Mouse (Mus musculus) gonadal fat pad, adult 2 months (tissue): Measurements from ENCODE around the gene C530008M17Rik. TPM values are rescaled to one million over a fixed set of nuclear protein-coding genes. Genes with fewer than 3 reads are reported as not detected.
A peak's percentile ranks its signal among the peaks of the same experiment; 100 is the strongest.
"Not testable (repeated sequence)": the region's sequence is repeated elsewhere in the genome, so short reads cannot be mapped to it uniquely, and the experiment has no call there.

Experiments
- DNase-seq: peaks from one replicate; pipeline ENCODE4 v3.0.0-alpha.2; 2012; ENCODE audit warnings: low read depth
- polyA plus RNA-seq: library from polyadenylated mRNA; depleted of rRNA; stranded (reverse); fragments of >200 nt; gene quantifications from 2 replicates; pipeline ENCODE4 v1.2.3, GENCODE M21; 2012; rRNA removed

The C530008M17Rik gene
- polyA plus RNA-seq, 1 experiment, result 2.1 TPM

GRCm38 (mm10) chr5:76893084-76893483 lies 236.8 kb downstream of the C530008M17Rik start:
- no peak for DNase-seq

GRCm38 (mm10) chr5:76902131-76902530 lies 245.8 kb downstream of the C530008M17Rik start:
- DNase-seq, result no peak

GRCm38 (mm10) chr5:76904713-76905404 lies 248.5 kb downstream of the C530008M17Rik start:
- DNase-seq, result no peak

DNA sequence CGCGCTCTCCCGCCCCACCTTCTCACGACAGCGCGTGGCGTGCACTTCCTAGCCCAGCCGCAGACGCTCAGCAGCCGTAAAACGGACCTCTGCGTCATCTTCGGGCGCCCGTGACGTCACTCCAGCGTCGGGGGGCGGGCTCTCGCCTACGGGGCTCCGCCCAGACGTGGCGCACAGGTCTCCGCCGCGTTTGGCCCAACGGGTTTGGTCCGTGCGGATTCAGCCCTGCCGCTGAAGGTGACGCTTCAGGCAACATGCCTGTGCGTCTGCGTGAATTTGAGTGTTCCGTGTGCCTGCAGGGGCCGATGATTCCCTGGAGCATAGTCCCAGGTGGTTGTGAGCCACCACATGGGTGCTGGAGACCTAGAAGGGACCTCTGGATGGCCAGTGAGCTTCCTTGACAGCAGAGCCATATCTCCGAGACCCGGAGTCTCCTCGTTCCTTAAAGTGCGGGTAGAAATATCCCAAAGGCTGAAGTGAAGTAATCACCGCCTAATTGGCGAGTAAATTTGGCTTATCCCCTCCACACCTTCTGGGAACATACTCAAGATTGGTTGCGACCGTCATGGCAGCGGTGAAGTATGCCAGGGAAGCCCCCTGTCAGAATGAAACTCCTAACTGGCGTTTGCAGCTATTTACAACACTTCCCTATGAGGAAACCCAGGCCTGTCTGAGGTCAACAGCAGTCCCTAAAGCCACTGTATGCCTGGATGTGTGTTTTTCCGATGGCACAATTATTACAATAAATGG lies 249.3 kb downstream of the C530008M17Rik start, which contains the start of gene Aasdh:
Aasdh (minus strand) TSS at position 110 of the 750 bp plus-strand sequence.
- DNase-seq, result peak; percentile 41

GRCm38 (mm10) chr5:76906155-76906499 lies 249.8 kb downstream of the C530008M17Rik start:
- DNase-seq, result no peak

DNA sequence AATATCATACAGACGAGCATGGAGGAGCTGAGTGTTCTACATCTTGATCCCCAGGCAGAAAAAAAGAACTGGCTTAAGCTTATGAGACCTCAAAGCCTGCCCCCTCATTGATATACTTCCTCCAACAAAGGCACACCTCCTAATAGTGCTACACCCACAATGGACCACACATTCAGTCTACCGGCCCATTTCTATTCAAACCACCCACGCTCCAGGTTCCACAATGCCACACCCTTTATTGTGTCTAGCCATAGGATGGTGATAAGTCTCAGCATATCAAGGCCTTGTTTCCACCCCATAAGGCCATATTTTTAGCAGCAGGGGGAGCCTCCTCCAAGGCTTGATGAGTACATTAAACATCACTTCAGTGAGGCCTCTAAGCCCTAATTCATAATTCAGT lies 254.5 kb downstream of the C530008M17Rik start:
- no peak for DNase-seq

DNA sequence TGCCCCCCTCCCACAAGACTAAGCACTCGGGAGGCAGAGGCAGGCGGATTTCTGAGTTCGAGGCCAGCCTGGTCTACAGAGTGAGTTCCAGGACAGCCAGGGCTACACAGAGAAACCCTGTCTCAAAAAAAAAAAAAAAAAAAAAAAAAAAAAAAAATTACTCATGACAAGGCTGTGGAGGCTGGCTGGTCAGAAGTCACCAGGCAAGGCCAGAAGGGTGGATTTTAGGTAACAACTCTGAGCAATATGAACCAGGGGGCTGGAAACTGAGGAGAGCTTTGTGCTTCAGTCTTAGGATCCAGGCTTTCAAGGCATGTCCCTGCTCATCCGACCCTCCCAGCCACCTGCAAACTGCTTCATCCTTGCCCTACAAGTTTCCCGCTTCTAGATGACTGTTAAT lies 256.2 kb downstream of the C530008M17Rik start:
- not testable (repeated sequence) for DNase-seq

- no peak for DNase-seq
These were observed 266.5 kb downstream of the C530008M17Rik start for GRCm38 (mm10) chr5:76922833-76923232.

Other genes starting within 250 kb of the C530008M17Rik start
- not detected in 2 replicates for gene Gm7271, start 172.5 kb upstream of the C530008M17Rik start, polyA plus RNA-seq
- 31.4 and 35.0 TPM in 2 replicates for gene Exoc1, start 127.2 kb upstream of the C530008M17Rik start, polyA plus RNA-seq
- 1.3 and 1.5 TPM in 2 replicates for gene Cep135, start 67.8 kb upstream of the C530008M17Rik start, polyA plus RNA-seq
- gene Aasdh, start 249.0 kb downstream of the C530008M17Rik start, polyA plus RNA-seq, result 16.0 and 16.2 TPM in 2 replicates